Mouse (Mus musculus) forebrain, postnatal 0 days (tissue): ENCODE measurements around the gene Ptma. TPM values are rescaled to one million over a fixed set of nuclear protein-coding genes. Genes with fewer than 3 reads are reported as not detected.
A peak's percentile ranks its signal among the peaks of the same experiment; 100 is the strongest.

Experiments
- ATAC-seq: fragments of 200-750 bp; cut with Nextera tagmentation; 2 replicates; pipeline ENCODE4 v1.8.0; 2017; ENCODE audit warnings: mild to moderate bottlenecking, moderate library complexity
- DNase-seq: peaks from one replicate; pipeline ENCODE4 v3.0.0-alpha.2; 2015
- H3K27ac ChIP-seq: fragments of 300-500 bp; sonication (generic); 2 replicates; pipeline ENCODE4 v1.5.1; 2014; ENCODE audit warnings: low read depth, mild to moderate bottlenecking, antibody characterized with exemption, low read length, moderate library complexity, mixed read lengths
- H3K27me3 ChIP-seq: fragments of 300-500 bp; sonication (generic); 2 replicates; pipeline ENCODE4 v1.6.1; 2014; ENCODE audit warnings: mild to moderate bottlenecking, low read length, mixed read lengths; ENCODE audit not compliant: insufficient read depth
- H3K36me3 ChIP-seq: fragments of 300-500 bp; sonication (generic); 2 replicates; pipeline ENCODE4 v1.6.1; 2014; ENCODE audit warnings: mild to moderate bottlenecking, moderate library complexity; ENCODE audit not compliant: insufficient read depth
- H3K4me1 ChIP-seq: fragments of 300-500 bp; sonication (generic); 2 replicates; pipeline ENCODE4 v1.6.1; 2014; ENCODE audit warnings: antibody characterized with exemption; ENCODE audit not compliant: insufficient read depth
- H3K4me2 ChIP-seq: fragments of 300-500 bp; sonication (generic); 2 replicates; pipeline ENCODE4 v1.6.1; 2014; ENCODE audit warnings: low read depth, mild to moderate bottlenecking, moderate library complexity
- H3K4me3 ChIP-seq: fragments of 300-500 bp; sonication (generic); 2 replicates; pipeline ENCODE4 v1.5.1; 2014; ENCODE audit warnings: low read depth, low read length, mixed read lengths
- H3K9ac ChIP-seq: fragments of 300-500 bp; sonication (generic); 2 replicates; pipeline ENCODE4 v1.6.1; 2014; ENCODE audit warnings: mild to moderate bottlenecking
- H3K9me3 ChIP-seq: fragments of 300-500 bp; sonication (generic); 2 replicates; pipeline ENCODE4 v1.6.1; 2016; ENCODE audit warnings: low read length
- CTCF ChIP-seq: sonication (generic); IDR thresholded peaks from 2 replicates; pipeline ENCODE4 v1.5.1; 2016; ENCODE audit warnings: antibody characterized with exemption, control low read depth, low read depth
- WGBS: fragments of 180-500 bp; shearing (Covaris S2); extraction: QIAGEN DNeasy Blood & Tissue Kit; methylation state at CpG from one replicate; pipeline ENCODE4 v1.1.7; 2014; 5-methylcytosine and 5-hydroxymethylcytosine counted together
- polyA plus RNA-seq: library from polyadenylated mRNA; unstranded; fragments of >200 nt; fragmentation: Nextera tagmentation; extraction: Ambion mirVana; gene quantifications from 2 replicates; pipeline ENCODE4 v1.2.1, GENCODE M21; 2015
- total RNA-seq: library from RNA; depleted of rRNA; stranded (reverse); fragments of >200 nt; gene quantifications from 2 replicates; pipeline ENCODE4 v1.2.3, GENCODE M21; 2014

Gene Ptma
- total and polyA plus RNA-seq, 2 experiments from 2014 or later, result 1,724 to 1,968 TPM

- DNase-seq, result no peak
- H3K9me3 ChIP-seq, result no peaks in the 10 kb centered on the region
Observed at GRCm38 (mm10) chr1:86488326-86488725, 38.2 kb upstream of the Ptma start.

GRCm38 (mm10) chr1:86488774-86489173 lies 37.8 kb upstream of the Ptma start:
- WGBS, result 98% methylated on average over 4 of the region's 4 CpGs
- no peak for DNase-seq
- H3K36me3 ChIP-seq, result no peaks in the 10 kb centered on the region
- peak overlapping the region; percentile 60 for H3K4me2 ChIP-seq
- peak overlapping the region; percentile 99 for H3K27ac ChIP-seq
- H3K27me3 ChIP-seq, result no peaks in the 10 kb centered on the region
- peak overlapping the region; percentile 74; the same call in 1 of the 2 replicates for H3K9ac ChIP-seq
- H3K4me1 ChIP-seq, result peaks cover 14% of the 10 kb centered on the region; the same call in 1 of the 2 replicates
- no peak overlapping the region; the same call in 1 of the 2 replicates for H3K4me3 ChIP-seq
- H3K9me3 ChIP-seq, result no peaks in the 10 kb centered on the region
- TF ChIP-seq CTCF, result no peak
- no peak for ATAC-seq

More at GRCm38 (mm10) chr1:86488326-86488725, 38.2 kb upstream of the Ptma start:
- H3K36me3 ChIP-seq, result no peaks in the 10 kb centered on the region
- ATAC-seq, result no peak
- TF ChIP-seq CTCF, result no peak
- peaks cover 14% of the 10 kb centered on the region; the same call in 1 of the 2 replicates for H3K4me1 ChIP-seq
- peak overlapping the region; percentile 41 for H3K4me3 ChIP-seq
- H3K9ac ChIP-seq, result peak overlapping the region; percentile 74
- peak overlapping the region; percentile 99 for H3K27ac ChIP-seq
- no peaks in the 10 kb centered on the region for H3K27me3 ChIP-seq
- 52% methylated on average over 7 of the region's 7 CpGs for WGBS
- peak overlapping the region; percentile 60 for H3K4me2 ChIP-seq

- Histone ChIP-seq H3K27ac (no peak overlapping the region), H3K36me3 (no peaks in the 10 kb centered on the region), H3K9me3 (no peaks in the 10 kb centered on the region), H3K4me1 (peaks cover 14% of the 10 kb centered on the region; the same call in 1 of the 2 replicates), H3K27me3 (no peaks in the 10 kb centered on the region), H3K4me2 (no peak overlapping the region), H3K9ac (no peak overlapping the region), H3K4me3 (no peak overlapping the region)
- 96% methylated on average over 4 of the region's 4 CpGs for WGBS
- no peak for TF ChIP-seq CTCF
- ATAC-seq (no peak), DNase-seq (no peak)
Observed at GRCm38 (mm10) chr1:86489901-86490300, 36.6 kb upstream of the Ptma start.

GRCm38 (mm10) chr1:86490697-86491096 lies 35.8 kb upstream of the Ptma start:
- H3K27me3 ChIP-seq, result no peaks in the 10 kb centered on the region
- no peak overlapping the region for H3K9ac ChIP-seq
- H3K27ac ChIP-seq, result no peak overlapping the region
- ATAC-seq (no peak), DNase-seq (no peak)
- no peak overlapping the region for H3K4me3 ChIP-seq
- no peak for TF ChIP-seq CTCF
- H3K9me3 ChIP-seq, result no peaks in the 10 kb centered on the region
- H3K36me3 ChIP-seq, result no peaks in the 10 kb centered on the region
- H3K4me1 ChIP-seq, result peaks cover 14% of the 10 kb centered on the region; the same call in 1 of the 2 replicates
- H3K4me2 ChIP-seq, result no peak overlapping the region
- 82% methylated on average over 3 of the region's 3 CpGs for WGBS

GRCm38 (mm10) chr1:86491533-86492094 lies 34.9 kb upstream of the Ptma start:
- Histone ChIP-seq H3K27ac (peak overlapping the region; percentile 15; the same call in 1 of the 2 replicates), H3K9ac (no peak overlapping the region)
- no peak for DNase-seq

GRCm38 (mm10) chr1:86492095-86493070 lies 34.1 kb upstream of the Ptma start:
- Histone ChIP-seq H3K4me1 (peaks cover 14% of the 10 kb centered on the region; the same call in 1 of the 2 replicates), H3K9ac (no peak overlapping the region)

More at GRCm38 (mm10) chr1:86491533-86492094, 34.9 kb upstream of the Ptma start:
- WGBS, result 27% methylated on average over 7 of the region's 7 CpGs
- no peaks in the 10 kb centered on the region for H3K36me3 ChIP-seq
- no peak overlapping the region for H3K4me3 ChIP-seq
- H3K4me1 ChIP-seq, result peaks cover 14% of the 10 kb centered on the region; the same call in 1 of the 2 replicates
- H3K4me2 ChIP-seq, result no peak overlapping the region
- H3K9me3 ChIP-seq, result no peaks in the 10 kb centered on the region
- H3K27me3 ChIP-seq, result no peaks in the 10 kb centered on the region
- no peak for ATAC-seq
- no peak for TF ChIP-seq CTCF

More at GRCm38 (mm10) chr1:86492095-86493070, 34.1 kb upstream of the Ptma start:
- Histone ChIP-seq H3K36me3 (no peaks in the 10 kb centered on the region), H3K4me3 (no peak overlapping the region), H3K27me3 (no peaks in the 10 kb centered on the region), H3K4me2 (no peak overlapping the region), H3K27ac (peak overlapping the region; percentile 15; the same call in 1 of the 2 replicates), H3K9me3 (no peaks in the 10 kb centered on the region)
- DNase-seq (no peak), ATAC-seq (no peak)
- TF ChIP-seq CTCF, result no peak
- 72% methylated on average over 9 of the region's 9 CpGs for WGBS
